Mouse (Mus musculus) forebrain, embryonic 13.5 days (tissue): ENCODE data around the gene St6galnac1. TPM values are rescaled to one million over a fixed set of nuclear protein-coding genes. Genes with fewer than 3 reads are reported as not detected.
A peak's percentile ranks its signal among the peaks of the same experiment; 100 is the strongest.

Experiments used
- ATAC-seq: fragments of 200-750 bp; cut with Nextera tagmentation; 2 replicates; pipeline ENCODE4 v1.8.0; 2017
- H3K27ac ChIP-seq: fragments of 300-500 bp; sonication (generic); 2 replicates; pipeline ENCODE4 v1.5.1; 2015; ENCODE audit warnings: inconsistent platforms, mild to moderate bottlenecking, moderate library complexity
- H3K27me3 ChIP-seq: fragments of 300-500 bp; sonication (generic); 2 replicates; pipeline ENCODE4 v1.6.1; 2015; ENCODE audit warnings: mild to moderate bottlenecking, inconsistent platforms
- H3K36me3 ChIP-seq: fragments of 300-500 bp; sonication (generic); 2 replicates; pipeline ENCODE4 v1.6.1; 2015; ENCODE audit warnings: mild to moderate bottlenecking, inconsistent platforms; ENCODE audit not compliant: poor library complexity, severe bottlenecking
- H3K4me1 ChIP-seq: fragments of 300-500 bp; sonication (generic); 2 replicates; pipeline ENCODE4 v1.6.1; 2015; ENCODE audit warnings: inconsistent platforms
- H3K4me2 ChIP-seq: fragments of 300-500 bp; sonication (generic); 2 replicates; pipeline ENCODE4 v1.6.1; 2015; ENCODE audit warnings: inconsistent platforms, mild to moderate bottlenecking, moderate library complexity
- H3K4me3 ChIP-seq: fragments of 300-500 bp; sonication (generic); 2 replicates; pipeline ENCODE4 v1.5.1; 2015; ENCODE audit warnings: mild to moderate bottlenecking, inconsistent platforms
- H3K9ac ChIP-seq: fragments of 300-500 bp; sonication (generic); 2 replicates; pipeline ENCODE4 v1.6.1; 2015; ENCODE audit warnings: mild to moderate bottlenecking, inconsistent platforms
- H3K9me3 ChIP-seq: fragments of 300-500 bp; sonication (generic); replicated peaks from 2 replicates; pipeline ENCODE4 v1.6.1; 2016; ENCODE audit warnings: inconsistent platforms
- WGBS: fragments of 180-500 bp; shearing (Covaris S2); methylation state at CpG from one replicate; pipeline ENCODE4 v1.1.7; 2015; 5-methylcytosine and 5-hydroxymethylcytosine counted together
- polyA plus RNA-seq: library from polyadenylated mRNA; unstranded; fragments of >200 nt; fragmentation: Nextera tagmentation; extraction: Ambion mirVana; gene quantifications from 2 replicates; pipeline ENCODE4 v1.2.1, GENCODE M21; 2015

St6galnac1 gene
- polyA plus RNA-seq, 1 experiment from 2014 or later = not detected

DNA sequence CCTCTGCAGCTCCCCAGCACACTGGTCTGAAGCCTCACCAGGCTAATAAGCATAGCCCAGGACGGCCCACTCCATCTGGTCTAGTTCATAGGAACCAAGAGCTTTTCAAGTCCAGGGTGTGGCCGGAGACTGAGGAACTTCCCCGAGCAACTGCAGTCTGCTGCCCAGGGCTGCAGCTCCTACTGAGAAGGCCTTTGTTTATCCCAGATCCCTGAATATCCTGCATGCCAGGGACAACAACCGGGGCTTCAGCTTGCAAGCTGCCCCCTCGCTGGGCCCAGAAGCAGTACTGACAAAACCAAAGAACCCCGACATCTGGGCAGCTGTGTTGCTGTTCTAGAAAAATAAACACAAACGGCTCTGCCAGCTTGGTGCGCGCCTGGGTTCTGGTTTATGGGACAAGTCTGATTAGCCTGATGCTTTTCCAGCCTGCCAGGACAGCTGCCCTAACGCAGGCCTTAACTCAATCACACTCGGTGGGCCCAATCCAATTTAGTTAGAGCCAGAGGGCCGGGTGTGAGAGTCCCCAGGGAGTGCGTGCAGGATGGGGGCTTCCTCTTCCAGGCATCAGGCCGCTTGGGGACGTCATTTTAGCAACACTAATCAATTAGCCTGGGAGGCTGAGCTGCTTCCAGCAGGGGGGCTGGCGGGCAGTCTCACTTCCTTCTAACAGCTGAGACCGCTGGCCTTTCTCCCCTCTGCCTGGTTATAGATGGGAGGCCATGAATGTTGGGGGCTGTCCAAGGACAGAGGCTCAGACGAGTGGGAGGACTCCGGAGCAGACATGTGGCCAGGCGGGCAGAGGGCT, 39.0 kb upstream of the St6galnac1 start:
- peak overlapping the region; percentile 7 for H3K9ac ChIP-seq
- H3K4me3 ChIP-seq = no peak overlapping the region
- H3K27ac ChIP-seq = peak overlapping the region; percentile 96
- H3K4me2 ChIP-seq = peak overlapping the region; percentile 25
- no peaks in the 10 kb centered on the region for H3K36me3 ChIP-seq
- peaks cover 55% of the 10 kb centered on the region for H3K4me1 ChIP-seq
- no peaks in the 10 kb centered on the region for H3K27me3 ChIP-seq
- H3K9me3 ChIP-seq = no peaks in the 10 kb centered on the region
- WGBS = 4% methylated on average over 20 of the region's 20 CpGs
- no peak for ATAC-seq

DNA sequence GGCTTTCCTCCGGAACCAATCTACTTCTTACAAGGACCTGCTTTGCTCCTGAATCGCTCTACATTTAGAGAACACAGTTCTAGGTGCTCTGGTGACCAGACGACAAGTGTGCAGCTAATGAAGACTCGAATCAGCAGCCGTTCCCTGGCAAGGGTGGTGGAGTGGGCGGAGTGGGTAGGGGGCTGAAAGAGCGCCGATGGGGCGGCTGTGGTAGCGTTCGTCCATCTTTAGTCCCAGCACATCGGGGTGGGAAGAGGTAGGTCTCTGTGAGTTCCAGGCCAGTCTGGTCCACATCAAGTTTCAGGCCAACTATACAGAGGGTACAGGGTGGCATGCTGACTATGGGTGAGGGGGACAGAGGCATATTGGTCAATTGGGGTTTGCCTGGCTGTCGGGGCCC, 38.3 kb upstream of the St6galnac1 start:
- 74% methylated on average over 13 of the region's 13 CpGs for WGBS
- Histone ChIP-seq H3K4me2 (no peak overlapping the region), H3K4me1 (peaks cover 60% of the 10 kb centered on the region), H3K9me3 (no peaks in the 10 kb centered on the region), H3K36me3 (no peaks in the 10 kb centered on the region), H3K4me3 (no peak overlapping the region), H3K27ac (peak overlapping the region; percentile 96), H3K27me3 (no peaks in the 10 kb centered on the region), H3K9ac (peak overlapping the region; percentile 7)
- no peak for ATAC-seq

DNA sequence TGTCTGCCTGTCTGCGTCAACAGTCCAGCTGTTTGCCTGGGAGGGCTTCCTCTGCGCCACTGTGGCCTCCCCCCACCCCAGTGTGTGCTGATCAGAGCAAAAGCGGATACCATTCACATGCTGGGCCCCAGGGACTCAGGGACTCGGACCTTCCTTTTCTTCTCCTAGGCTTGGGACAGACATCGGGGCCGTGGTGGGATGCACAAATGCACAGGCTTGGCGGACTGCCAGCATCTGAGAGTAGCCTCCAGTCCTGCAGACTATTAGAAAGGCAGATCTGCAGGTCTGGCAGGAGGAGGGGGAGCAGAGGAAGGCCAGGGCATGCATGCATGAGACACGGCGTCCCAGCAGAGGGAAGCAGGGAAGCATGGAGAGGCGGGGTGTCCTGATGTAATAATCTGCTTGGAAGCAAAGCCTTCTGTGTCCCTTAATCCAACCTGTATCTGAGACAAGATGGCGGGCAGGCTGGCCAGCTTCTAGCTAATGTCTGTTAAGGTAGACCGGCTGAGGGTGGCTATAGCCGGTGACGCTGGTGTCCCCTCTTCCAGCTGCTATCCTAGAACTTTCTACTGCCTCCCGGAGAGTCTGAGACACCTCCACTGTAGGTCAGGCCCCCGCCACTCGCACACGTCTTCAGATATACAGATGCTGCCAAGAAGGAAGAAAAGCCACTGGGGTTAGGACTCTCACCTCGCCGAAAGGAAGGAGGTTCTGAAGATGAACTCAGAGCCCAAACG, 37.7 kb upstream of the St6galnac1 start:
- H3K4me3 ChIP-seq = no peak overlapping the region
- H3K4me2 ChIP-seq = peak overlapping the region; percentile 20; the same call in 1 of the 2 replicates
- H3K27ac ChIP-seq = peak overlapping the region; percentile 96
- no peak for ATAC-seq
- H3K36me3 ChIP-seq = no peaks in the 10 kb centered on the region
- H3K9me3 ChIP-seq = no peaks in the 10 kb centered on the region
- peaks cover 66% of the 10 kb centered on the region for H3K4me1 ChIP-seq
- WGBS = 40% methylated on average over 20 of the region's 21 CpGs
- peak overlapping the region; percentile 7; the same call in 1 of the 2 replicates for H3K9ac ChIP-seq
- H3K27me3 ChIP-seq = no peaks in the 10 kb centered on the region

DNA sequence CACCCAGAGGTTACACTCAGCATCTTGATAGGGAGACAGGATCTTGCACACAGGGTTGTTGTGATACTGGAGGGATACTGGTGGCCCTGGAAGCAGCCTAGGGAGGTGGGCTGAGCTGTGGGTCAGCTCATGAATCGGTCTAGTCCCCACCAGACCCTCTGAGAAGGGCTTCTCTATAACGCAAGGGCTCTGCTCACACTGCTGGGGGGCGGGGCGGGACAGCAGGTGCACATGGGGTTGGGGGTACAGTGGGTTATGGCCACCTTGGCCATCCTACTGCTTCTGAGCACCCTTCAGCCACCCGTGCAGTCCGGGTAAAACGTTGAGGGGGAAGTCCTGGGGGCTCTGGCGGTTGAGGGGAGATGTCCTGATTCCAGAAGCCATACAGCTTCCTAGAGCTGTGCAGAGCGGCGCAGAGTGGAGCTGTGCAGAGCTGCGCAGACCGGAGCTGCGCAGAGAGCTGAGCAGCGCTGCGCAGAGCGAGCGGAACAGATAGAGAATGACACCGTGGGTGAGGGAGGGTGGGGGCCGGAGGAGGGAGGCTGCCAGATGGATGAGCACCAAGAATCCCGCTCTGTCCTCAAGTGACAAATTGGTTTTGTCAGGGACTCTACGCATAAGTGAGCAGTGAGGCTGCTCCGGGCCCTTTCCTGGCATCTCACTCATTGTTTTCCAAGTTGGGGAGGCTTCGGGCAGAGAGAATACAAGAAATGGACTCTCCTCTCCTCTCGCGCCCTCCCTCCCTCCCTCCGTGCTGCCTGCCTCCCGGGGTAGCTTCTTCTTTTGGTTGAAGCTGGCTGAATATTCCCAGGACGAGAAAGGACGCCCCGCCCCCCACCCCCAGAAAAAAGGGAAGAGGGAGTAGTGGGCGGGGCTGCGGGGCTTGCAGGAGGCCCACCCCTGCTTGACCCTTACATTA, 35.9 kb upstream of the St6galnac1 start:
- H3K27ac ChIP-seq = peak overlapping the region; percentile 96
- H3K36me3 ChIP-seq = no peaks in the 10 kb centered on the region
- peak overlapping the region; percentile 38 for H3K4me3 ChIP-seq
- H3K9ac ChIP-seq = peak overlapping the region; percentile 62
- no peaks in the 10 kb centered on the region for H3K27me3 ChIP-seq
- peaks cover 72% of the 10 kb centered on the region for H3K4me1 ChIP-seq
- H3K9me3 ChIP-seq = no peaks in the 10 kb centered on the region
- 3% methylated on average over 31 of the region's 32 CpGs for WGBS
- H3K4me2 ChIP-seq = peak overlapping the region; percentile 69
- ATAC-seq = peak; percentile 94

DNA sequence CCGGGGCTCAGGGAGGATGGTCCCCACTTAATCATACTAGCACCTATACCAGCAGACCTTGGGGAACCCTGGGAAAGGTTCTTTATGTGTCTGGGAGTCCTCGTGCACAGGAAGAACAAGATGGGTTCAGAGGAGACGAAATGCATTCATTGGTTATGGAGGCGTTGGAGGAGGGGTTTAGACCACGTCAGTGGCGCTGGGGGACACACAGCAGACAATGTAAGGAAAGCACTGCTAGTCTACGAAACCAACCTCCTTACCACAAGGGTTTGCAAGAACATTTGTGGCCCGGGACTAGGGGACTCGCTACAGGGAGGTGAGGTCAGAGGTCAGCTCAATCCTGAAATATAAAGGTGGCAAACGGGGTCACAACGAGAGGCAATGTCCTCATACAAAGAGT, 35.2 kb upstream of the St6galnac1 start:
- peak overlapping the region; percentile 62 for H3K9ac ChIP-seq

DNA sequence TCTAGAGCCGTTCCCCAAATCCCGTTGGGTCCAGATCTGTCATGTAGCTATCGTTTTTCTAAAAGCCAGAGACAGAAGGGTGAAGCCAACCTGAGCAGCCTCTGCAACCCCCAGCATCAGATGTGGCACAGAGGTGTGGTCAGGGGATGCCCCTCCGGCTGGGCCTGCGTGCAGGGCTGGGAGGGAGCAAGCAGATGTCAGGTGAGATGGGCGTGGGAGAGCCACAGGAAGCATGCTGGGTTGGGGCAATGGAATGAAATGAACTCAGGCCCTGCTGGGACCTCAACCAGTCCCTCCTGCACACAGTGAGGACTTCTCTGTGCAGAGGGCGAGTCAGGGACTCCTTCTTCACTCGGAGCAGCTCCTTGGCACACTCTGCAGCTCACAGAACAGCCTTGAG, 34.2 kb upstream of the St6galnac1 start:
- Histone ChIP-seq H3K9me3 (no peaks in the 10 kb centered on the region), H3K27me3 (no peaks in the 10 kb centered on the region), H3K4me1 (peaks cover 62% of the 10 kb centered on the region), H3K36me3 (no peaks in the 10 kb centered on the region), H3K4me3 (no peak overlapping the region), H3K4me2 (no peak overlapping the region), H3K27ac (no peak overlapping the region), H3K9ac (no peak overlapping the region)
- WGBS = 86% methylated on average over 8 of the region's 8 CpGs
- ATAC-seq = no peak

More for the DNA sequence above, 35.2 kb upstream of the St6galnac1 start:
- H3K4me2 ChIP-seq = peak overlapping the region; percentile 69
- peak; percentile 6; the same call in 1 of the 2 replicates for ATAC-seq
- peak overlapping the region; percentile 96 for H3K27ac ChIP-seq
- 47% methylated on average over 11 of the region's 11 CpGs for WGBS
- H3K4me3 ChIP-seq = peak overlapping the region; percentile 38; the same call in 1 of the 2 replicates
- H3K4me1 ChIP-seq = peaks cover 72% of the 10 kb centered on the region
- H3K27me3 ChIP-seq = no peaks in the 10 kb centered on the region
- no peaks in the 10 kb centered on the region for H3K9me3 ChIP-seq
- no peaks in the 10 kb centered on the region for H3K36me3 ChIP-seq

DNA sequence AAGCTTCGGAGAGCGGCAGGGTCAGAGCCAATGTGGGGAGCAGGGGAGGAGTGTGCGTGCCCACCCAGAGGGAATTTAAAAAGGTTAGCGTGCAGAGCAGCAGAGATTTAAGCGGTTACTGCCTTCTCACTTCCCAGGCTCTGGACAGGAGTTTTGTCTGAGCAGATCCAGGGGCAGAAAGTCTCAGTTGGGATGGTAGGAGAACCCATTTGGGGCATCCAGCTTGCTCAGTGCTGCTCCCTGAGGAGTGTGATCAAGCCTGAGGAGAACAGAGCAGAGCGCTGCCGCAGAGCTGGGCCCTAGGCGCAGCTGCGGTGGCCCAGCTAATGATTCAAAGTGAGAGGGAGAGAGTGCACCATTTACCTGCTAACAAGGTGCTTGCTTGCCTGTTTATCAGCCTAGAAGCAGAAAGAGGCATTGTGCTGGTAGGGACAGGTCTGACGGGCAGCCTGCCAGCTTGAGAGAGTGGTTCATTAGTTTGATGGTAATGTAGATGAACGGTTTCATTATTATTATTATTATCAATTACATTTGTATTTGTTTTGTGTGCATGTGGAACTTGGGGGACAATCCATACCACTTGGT, 33.6 kb upstream of the St6galnac1 start:
- no peak for ATAC-seq
- H3K4me3 ChIP-seq = no peak overlapping the region
- H3K9ac ChIP-seq = peak overlapping the region; percentile 16; the same call in 1 of the 2 replicates
- H3K36me3 ChIP-seq = no peaks in the 10 kb centered on the region
- 76% methylated on average over 11 of the region's 11 CpGs for WGBS
- no peaks in the 10 kb centered on the region for H3K27me3 ChIP-seq
- H3K27ac ChIP-seq = no peak overlapping the region
- H3K4me2 ChIP-seq = no peak overlapping the region
- H3K4me1 ChIP-seq = peaks cover 56% of the 10 kb centered on the region
- H3K9me3 ChIP-seq = no peaks in the 10 kb centered on the region

DNA sequence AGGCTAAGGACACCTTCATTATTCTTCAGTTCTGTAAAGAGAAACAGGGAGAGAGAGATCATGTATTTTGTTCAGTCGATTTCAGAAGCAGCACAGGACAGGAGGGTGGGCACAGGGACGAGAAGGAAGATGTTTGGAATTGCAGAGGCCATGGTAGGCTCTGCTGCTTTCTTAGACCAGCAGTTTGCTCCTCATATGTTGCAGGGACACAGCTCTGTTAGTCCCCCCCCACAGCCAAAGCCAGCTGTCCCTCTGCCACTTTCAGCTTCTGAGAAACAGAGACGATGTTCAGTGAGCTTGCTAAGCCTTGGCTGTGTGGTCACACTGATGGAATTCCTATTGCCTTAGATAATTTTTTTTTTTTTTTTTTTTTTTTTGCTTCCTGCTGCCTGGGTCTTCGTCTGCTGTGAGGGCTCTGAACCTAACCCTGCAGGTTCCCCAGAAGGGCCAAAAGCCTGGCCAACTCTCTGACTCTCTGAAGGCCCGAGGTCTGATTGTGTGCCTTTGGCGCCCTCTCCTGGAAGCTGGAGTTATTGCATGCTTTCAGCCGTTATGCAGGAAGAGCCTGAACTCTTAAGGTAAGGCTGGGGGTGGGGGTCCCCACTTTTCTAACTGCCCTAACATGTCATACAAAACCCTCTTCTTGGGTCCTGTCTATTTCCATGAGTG, 32.8 kb upstream of the St6galnac1 start:
- Histone ChIP-seq H3K9me3 (no peaks in the 10 kb centered on the region), H3K9ac (peak overlapping the region; percentile 16; the same call in 1 of the 2 replicates), H3K27me3 (no peaks in the 10 kb centered on the region), H3K4me3 (no peak overlapping the region), H3K36me3 (no peaks in the 10 kb centered on the region), H3K4me2 (no peak overlapping the region), H3K4me1 (peaks cover 47% of the 10 kb centered on the region), H3K27ac (peak overlapping the region; percentile 68)
- 26% methylated on average over 7 of the region's 7 CpGs for WGBS
- no peak for ATAC-seq

DNA sequence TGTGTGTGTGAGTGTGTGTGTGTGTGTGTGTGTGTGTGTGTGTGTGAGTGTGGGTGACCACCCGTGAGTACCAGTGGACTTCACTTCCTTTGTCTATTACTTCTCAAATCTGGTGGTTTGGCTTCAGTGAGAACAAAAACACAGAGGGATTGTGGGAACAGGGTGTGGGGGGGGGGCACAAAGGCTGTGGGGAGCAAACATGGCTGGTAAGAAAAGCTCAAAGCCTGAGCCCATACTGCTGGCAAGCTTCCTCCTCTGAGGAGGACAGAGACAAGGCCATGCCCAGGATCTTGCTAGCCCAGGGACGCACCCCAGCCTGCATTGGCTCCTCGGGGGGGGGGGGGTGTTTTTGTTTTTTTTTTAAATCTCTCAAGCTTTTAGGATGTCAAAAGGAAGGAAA, 32.2 kb upstream of the St6galnac1 start:
- H3K4me1 ChIP-seq = peaks cover 42% of the 10 kb centered on the region
- peak overlapping the region; percentile 68 for H3K27ac ChIP-seq
- H3K4me2 ChIP-seq = no peak overlapping the region
- H3K36me3 ChIP-seq = no peaks in the 10 kb centered on the region
- whole genome bisulfite sequencing = 58% methylated on average over 3 of the region's 3 CpGs
- H3K9me3 ChIP-seq = no peaks in the 10 kb centered on the region
- H3K9ac ChIP-seq = no peak overlapping the region
- H3K27me3 ChIP-seq = no peaks in the 10 kb centered on the region
- H3K4me3 ChIP-seq = no peak overlapping the region
- no peak for ATAC-seq

DNA sequence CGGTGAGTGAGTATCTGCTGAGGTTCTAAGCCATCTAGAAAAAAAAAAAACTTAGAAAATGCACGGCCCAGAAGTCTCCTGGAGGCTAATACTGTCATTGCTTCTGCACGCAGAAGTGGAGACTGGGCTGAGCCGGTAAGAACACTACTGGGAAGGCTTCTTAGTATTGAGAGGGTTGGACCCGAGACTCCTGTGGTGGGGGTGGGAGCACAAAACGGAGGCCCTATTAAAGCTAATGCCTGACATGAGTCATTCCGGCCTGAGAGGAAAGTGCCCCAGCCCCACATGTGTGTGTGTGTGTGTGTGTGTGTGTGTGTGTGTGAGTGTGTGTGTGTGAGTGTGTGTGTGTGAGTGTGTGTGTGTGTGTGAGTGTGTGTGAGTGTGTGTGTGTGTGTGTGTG, 31.8 kb upstream of the St6galnac1 start:
- H3K27ac ChIP-seq = no peak overlapping the region
- ATAC-seq = no peak
- WGBS = 53% methylated on average over 7 of the region's 7 CpGs

More for the DNA sequence above, 31.8 kb upstream of the St6galnac1 start:
- Histone ChIP-seq H3K4me3 (no peak overlapping the region), H3K4me2 (no peak overlapping the region), H3K9me3 (no peaks in the 10 kb centered on the region), H3K36me3 (no peaks in the 10 kb centered on the region), H3K27me3 (no peaks in the 10 kb centered on the region), H3K9ac (no peak overlapping the region), H3K4me1 (peaks cover 38% of the 10 kb centered on the region)
